Mouse (Mus musculus) gastrocnemius, adult 2 months (tissue): ENCODE data around the gene Fam114a2. TPM values are rescaled to one million over a fixed set of nuclear protein-coding genes. Genes with fewer than 3 reads are reported as not detected.
"Not testable (repeated sequence)": the region's sequence is repeated elsewhere in the genome, so short reads cannot be mapped to it uniquely, and the experiment has no call there.

Experiments used
- DNase-seq: peaks from one replicate; pipeline ENCODE4 v3.0.0; 2022
- H3K27ac ChIP-seq: fragments of 200-600 bp; 2 replicates; pipeline ENCODE4 v1.8.1; 2022; ENCODE audit warnings: mild to moderate bottlenecking
- H3K4me3 ChIP-seq: fragments of 200-600 bp; 2 replicates; pipeline ENCODE4 v1.8.1; 2022; ENCODE audit warnings: mild to moderate bottlenecking, moderate library complexity
- CTCF ChIP-seq: fragments of 200-600 bp; IDR thresholded peaks from 2 replicates; pipeline ENCODE4 v1.8.1; 2022; ENCODE audit warnings: antibody characterized with exemption, mild to moderate bottlenecking, moderate library complexity
- intact Hi-C: fragments of 180-260 bp; cut with DNase I; formaldehyde crosslinking; loops from one replicate; pipeline ENCODE4 v1.15.1; 2025
- long read RNA-seq, 2 experiments: library from polyadenylated mRNA; stranded (forward); transcript quantifications; one replicate each; pipeline ENCODE4 v2.0.0; 2021
- total RNA-seq, 2 experiments: library from RNA; stranded (reverse); gene quantifications; 2 replicates each; pipeline ENCODE4 v1.2.3; 2021

The Fam114a2 gene
- total RNA-seq: 10 to 100 TPM; 48.6 to 50.9 TPM
- long read RNA-seq, experiment 1, transcript Fam114a2-201 (14 exons, 2,557 nt): major isoform, 42 of 193 reads
- long read RNA-seq, experiment 1, partial matches to known transcripts: 5 of 193 reads
- long read RNA-seq, experiment 1, other reads (novel, unspliced or antisense): 145 of 193 reads
- long read RNA-seq, experiment 2, transcript Fam114a2-201 (14 exons, 2,557 nt): major isoform, 28 of 142 reads
- long read RNA-seq, experiment 2, partial matches to known transcripts: 7 of 142 reads
- long read RNA-seq, experiment 2, other reads (novel, unspliced or antisense): 107 of 142 reads

DNA sequence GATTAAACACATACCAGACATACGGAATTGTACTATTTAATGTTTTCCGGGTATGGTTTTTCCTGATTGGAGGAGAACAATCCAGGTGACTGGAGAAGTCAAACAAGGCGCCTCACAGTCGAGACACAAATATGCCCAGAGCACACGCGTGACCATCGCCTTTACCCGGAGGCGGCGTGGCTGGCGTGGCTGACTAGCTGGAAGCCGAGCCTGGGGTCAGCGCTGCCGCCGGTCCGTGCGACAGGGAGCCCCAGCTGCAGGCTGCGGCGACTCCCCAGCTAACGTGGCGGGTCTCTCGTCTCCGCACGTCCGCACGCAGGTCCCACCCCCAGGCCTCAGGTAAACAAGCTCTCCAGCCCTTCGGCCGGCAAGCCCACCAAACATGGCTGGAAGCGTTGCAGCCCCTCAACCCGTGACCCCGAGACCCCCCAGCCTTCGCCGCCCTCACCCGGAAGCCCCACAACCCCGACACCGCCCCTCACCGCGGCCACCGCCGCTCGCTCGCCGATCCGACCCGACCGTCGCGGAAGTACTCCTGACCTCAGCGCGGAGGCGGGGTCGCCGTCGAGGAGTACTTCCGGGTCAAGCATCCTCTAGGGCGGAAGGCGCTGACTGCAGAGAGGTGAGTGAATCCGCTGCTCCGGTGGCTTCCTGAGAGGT, at the start of gene Fam114a2, which contains the start of gene Mfap3:
Gene Fam114a2, minus strand, starts transcription at position 527 of the 660 bp plus-strand sequence.
Gene Mfap3, plus strand, starts transcription at position 574 of the 660 bp plus-strand sequence.
- peak; percentile 95 for DNase-seq
- peak within 1 kb of the TSS; percentile 96 for H3K4me3 ChIP-seq
- intact Hi-C loops: no loop called here
- TF ChIP-seq CTCF: no peak
- H3K27ac ChIP-seq: peak within 1 kb of the TSS; percentile 91

DNA sequence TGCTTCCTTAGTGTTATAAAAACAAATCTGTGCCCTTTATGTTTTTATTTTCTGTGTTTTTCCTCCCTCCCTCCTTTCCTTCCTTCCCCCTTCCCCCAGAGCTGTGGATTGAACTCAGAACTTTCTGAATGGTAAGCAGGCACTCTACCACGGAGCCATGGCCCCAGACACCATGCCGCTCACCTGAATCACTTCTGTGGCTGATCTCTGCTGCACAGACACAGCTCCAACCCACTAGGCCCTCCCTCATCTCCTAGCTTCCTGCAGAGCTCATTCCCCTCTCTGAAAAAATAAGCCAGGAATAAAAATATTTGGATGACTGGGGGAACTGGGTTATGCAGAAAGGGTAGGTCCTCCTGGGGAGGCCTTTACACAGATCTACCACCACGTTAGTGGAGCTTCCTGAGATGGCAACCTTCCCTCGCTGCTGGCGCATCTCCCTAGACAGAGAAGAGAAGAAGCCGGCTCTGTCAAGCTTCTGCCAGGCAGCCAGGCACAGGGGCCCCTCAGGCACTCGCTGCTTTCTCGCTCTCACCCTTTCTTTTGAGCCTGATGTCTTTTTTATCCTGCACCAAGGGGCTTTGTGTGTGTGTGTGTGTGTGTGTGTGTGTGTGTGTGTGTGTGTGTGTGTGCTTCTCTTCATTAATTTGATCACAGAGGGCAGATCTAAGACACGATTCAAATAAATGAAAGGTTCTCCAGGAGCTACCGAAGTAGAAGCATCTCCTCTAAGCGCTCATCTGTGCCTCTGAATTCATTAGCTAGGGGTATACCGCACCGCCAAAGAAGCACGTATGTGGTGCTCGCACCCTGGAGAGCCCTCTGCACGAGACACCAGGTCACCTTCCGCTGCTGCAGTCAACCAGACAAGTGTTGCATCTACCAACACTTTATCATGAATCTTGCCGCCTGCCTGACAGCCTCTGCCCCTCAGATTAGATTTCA, 47.9 kb upstream of the Fam114a2 start:
- intact Hi-C loops: no loop called here
- no peak for TF ChIP-seq CTCF

DNA sequence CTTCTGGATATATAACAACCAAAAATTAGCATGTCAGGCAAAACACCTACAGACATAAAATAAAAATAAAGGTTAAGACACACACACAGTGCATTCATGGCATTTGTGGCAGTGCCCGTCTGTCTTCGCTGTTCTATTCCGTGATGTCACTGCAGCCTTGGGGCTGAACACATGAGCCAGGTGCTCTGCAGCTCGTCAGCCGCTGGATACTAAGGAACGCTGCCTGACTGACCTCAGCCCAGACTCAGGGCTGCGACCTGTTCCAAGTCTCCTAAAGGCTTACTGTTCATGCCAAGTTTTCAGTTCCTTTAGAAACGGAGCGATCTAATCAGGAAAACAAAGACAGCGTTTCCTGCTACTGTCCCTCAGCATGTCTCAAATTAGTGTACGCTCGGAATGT, 46.1 kb upstream of the Fam114a2 start:
- intact Hi-C loops: no loop called here
- no peak for TF ChIP-seq CTCF
- DNase-seq: no peak
- no peak overlapping the region for H3K4me3 ChIP-seq
- H3K27ac ChIP-seq: no peak overlapping the region

More for the DNA sequence above, 47.9 kb upstream of the Fam114a2 start:
- Histone ChIP-seq H3K4me3 (no peak overlapping the region), H3K27ac (no peak overlapping the region)
- no peak for DNase-seq

DNA sequence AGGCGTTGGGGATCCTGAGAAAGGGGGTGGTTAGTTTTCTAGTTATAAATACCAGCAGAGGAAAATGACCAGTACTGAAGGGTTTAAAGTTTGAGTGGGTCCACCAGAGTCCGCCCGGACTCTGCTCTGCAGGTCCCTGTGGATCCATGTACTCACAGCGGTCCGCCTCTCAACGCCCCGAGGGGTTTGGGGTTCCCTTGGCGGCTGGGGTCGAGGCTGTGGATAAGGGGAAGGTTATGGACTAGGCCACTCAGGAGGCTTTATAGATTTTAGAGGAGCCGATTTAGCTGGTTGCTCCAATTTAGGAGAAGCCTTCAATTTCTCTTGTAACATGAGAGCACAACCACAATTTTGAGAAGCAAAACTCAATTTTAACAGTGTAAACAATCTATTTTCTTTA, 39.5 kb upstream of the Fam114a2 start:
- H3K27ac ChIP-seq, intact Hi-C loops, H3K4me3 ChIP-seq: not testable (repeated sequence)
- peak; percentile 26 for DNase-seq

DNA sequence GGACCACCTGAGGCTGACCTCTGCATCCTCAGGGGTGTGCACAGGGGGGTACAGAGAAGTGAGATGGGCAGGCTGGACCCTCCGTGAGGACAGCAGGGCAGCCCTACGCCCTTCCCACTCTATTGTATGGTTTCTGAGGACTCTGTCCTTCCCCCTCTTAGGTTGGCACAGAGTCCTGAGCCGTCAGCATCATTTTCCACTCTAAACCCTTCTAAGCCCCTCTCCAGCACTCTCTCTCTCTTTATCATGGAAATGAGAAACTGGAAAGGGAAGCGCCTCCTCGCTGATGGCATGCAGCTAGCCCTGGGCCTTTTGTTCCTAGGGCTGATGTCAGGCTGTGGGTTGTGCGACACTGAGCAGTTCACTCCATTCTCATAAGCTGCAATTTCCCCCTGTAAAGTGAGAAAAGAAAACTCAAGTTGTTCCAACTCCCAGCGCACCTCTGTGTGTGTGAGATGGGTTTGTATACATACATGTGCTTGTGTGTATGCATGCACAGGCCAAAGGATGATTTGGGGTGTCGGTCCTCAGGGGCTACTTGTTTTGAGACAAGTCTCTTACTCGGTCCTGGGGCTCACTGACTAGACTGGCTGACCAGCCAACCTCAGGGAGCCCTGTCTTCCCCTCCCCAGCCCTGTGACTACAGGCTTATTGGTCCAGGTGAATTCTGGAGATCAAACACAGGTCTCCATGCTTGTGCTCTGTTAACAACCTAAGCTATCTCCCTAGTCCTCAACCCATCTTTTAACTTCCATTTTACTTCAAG, 34.8 kb upstream of the Fam114a2 start:
- intact Hi-C loops: no loop called here
- DNase-seq: no peak
- H3K27ac ChIP-seq: no peak overlapping the region
- TF ChIP-seq CTCF: no peak
- H3K4me3 ChIP-seq: no peak overlapping the region

DNA sequence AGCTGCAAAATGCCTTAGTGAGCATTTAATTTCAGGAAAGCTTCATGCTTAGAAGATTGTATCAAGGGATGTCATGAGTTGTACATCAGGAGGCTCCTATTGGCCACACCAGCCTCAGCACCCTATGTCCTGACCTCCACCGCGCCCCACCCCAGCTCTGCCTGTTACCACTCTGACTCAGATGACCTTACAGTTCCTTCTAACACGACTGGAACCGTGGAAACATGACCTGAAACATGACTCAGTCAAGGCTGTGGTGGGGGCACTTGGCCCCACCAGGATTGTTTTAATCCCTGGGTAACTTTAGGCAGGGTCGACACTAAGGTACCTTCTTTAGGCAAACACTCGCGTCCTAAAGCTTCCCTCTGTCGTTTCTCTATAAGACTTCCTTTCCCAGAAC, 32.6 kb upstream of the Fam114a2 start:
- intact Hi-C loops: no loop called here
- Histone ChIP-seq H3K27ac (no peak overlapping the region), H3K4me3 (no peak overlapping the region)
- TF ChIP-seq CTCF: no peak
- DNase-seq: no peak

DNA sequence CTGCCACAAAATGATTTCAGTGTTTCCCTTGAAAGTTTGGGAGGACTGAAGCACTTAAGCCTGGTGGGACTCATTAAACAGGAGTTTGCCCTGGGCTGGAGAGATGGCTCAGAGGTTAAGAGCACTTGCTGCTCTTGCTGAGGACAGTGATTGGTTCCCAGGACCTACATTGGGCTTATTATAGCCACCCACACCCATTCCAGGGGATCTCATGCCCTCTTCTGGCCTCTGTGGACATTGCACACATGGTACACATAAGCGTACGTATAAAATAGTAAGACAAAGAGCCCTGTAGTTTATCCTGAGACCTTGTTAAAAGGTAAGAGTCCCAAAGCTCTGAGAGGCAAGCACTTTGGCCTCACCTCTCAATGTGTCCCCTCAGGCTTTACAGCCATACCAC, 31.8 kb upstream of the Fam114a2 start:
- intact Hi-C loops: no loop called here
- no peak for DNase-seq
- no peak overlapping the region for H3K27ac ChIP-seq
- TF ChIP-seq CTCF: peak; percentile 18; the same call in 1 of the 2 replicates
- H3K4me3 ChIP-seq: no peak overlapping the region

DNA sequence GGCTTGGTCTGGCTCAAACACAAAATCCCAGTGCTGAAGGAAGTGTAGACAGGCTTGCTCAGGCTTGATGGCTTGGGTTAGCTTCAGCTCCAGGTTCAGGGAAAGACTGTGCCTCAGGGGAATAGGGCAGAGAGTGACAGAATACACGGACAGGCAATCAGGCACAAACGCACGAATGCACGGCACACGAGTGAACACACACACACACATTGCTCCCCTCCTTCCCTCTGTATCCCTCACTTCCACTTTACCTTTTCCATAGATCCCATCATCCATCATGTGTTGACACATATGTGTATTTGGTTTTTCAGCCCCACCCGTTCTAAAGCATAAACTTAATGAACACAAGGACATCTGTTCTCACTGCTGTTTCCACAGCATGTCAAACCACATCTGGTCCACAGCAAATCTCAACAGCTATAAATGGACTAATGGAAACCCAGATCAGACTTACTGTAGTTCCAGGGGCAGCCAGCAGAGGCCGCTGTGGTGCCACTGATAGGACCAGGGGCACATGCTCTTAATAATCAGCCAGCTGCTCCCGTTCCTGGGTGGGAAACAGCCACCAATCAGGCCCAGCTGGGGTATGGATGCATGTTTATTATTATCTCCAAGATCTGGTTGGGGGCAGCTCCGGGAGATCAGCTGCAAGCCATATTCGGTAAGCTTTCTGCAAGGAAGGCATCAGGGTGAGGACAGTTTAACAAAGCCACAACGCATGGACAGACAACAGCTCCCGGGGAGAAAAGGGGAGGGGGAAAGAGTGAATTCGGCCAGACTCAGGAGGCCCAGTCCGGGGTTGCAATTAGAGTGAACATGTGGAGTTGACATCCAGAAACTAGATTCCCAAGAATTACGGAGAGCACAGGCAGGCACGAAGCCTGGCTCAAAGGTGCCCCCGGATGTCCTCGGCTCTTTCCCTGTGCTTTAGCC, 30.5 kb upstream of the Fam114a2 start:
- intact Hi-C loops: loop anchor here (1.0 to 2.0 kb wide), 3 partner anchors 78 to 386 kb away; no protein-coding TSS in a partner anchor
- DNase-seq: peak; percentile 83
- Histone ChIP-seq H3K27ac (no peak overlapping the region), H3K4me3 (no peak overlapping the region)
- TF ChIP-seq CTCF: peak; percentile 98

DNA sequence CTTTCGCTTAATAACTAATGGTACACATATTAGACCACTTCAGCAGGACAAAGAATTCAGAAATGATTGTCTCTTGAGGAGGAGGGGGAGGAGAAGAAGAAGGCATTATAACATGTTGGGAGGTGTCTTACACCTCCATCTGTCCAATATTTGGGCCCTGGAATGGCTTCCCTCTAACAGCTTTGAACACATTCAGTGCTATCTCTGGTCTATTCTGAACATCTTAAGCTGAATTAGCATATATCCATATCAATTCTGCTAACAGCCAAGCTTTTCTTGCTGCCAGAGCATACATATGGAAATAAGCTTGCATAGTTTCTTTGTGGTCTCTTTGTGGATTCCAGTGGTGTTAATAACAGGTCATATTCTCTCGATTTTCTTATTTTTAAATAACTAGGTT, 22.3 kb upstream of the Fam114a2 start:
- H3K4me3 ChIP-seq: no peak overlapping the region
- intact Hi-C loops: no loop called here
- DNase-seq: no peak
- no peak for TF ChIP-seq CTCF
- no peak overlapping the region for H3K27ac ChIP-seq

DNA sequence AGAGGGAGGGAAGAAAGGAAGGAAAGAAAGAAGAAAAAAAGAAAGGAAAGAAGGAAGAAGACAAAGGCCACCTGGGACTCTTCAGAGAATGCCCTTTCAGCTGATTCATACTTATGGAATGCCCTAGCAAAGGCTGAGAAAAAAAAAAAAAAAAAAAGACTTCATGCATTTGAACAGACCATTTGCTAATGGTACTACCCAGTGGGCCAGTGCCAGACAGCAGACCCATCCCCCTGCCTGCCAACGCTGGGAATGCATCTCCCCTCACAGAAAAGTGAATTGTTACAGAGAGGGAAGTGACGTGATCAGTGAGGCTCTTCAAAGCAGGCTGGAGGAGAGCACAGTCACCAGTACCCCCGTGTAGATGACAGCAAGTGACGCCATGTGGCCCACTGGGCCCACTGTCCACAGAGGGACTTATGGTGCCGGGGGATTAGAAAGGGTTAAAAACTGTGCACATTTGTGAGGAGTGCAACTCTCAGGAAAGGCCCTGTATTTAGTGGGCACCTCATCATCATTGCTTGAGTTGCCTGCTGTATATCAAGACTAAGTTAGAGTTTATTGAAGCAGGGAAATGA, 21.5 kb upstream of the Fam114a2 start:
- intact Hi-C loops: no loop called here
- no peak overlapping the region for H3K4me3 ChIP-seq
- H3K27ac ChIP-seq: no peak overlapping the region
- DNase-seq: no peak
- no peak for TF ChIP-seq CTCF

DNA sequence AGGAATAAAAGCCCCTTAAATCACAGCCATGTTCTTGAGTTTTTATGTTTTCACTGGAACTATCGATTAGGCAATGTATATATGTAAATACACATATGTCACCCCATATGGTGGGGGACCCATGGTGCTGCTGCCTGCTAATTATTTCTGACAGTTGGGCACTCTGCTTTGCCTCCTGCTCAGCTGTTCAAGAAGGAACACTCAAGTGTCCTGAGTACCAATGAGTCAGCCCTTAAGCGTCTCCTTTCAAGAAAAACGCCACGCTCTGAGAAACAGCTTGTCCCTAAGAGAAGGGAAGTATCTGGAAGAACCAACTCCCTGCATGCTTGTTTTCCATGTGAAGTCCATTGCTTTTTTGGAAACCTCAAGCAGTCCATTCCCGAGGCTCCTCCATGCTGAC, 17.5 kb upstream of the Fam114a2 start:
- intact Hi-C loops: no loop called here
- Histone ChIP-seq H3K27ac (no peak overlapping the region), H3K4me3 (no peak overlapping the region)
- TF ChIP-seq CTCF: no peak
- DNase-seq: no peak
